Mouse (Mus musculus) retina, postnatal 7 days (tissue): ENCODE measurements around the gene Ube3a.
A peak's percentile ranks its signal among the peaks of the same experiment; 100 is the strongest.

Source experiments
- DNase-seq: peaks from one replicate; pipeline ENCODE4 v3.0.0-alpha.2; 2012; ENCODE audit warnings: low read depth, low spot score

The Ube3a gene

GRCm38 (mm10) chr7:59228045-59228865 lies at the start of gene Ube3a:
Ube3a (plus strand) TSS chr7:59228750.
- peak; percentile 97 for DNase-seq

GRCm38 (mm10) chr7:59192831-59193230 lies 35.7 kb upstream of the Ube3a start:
- DNase-seq = no peak

DNA sequence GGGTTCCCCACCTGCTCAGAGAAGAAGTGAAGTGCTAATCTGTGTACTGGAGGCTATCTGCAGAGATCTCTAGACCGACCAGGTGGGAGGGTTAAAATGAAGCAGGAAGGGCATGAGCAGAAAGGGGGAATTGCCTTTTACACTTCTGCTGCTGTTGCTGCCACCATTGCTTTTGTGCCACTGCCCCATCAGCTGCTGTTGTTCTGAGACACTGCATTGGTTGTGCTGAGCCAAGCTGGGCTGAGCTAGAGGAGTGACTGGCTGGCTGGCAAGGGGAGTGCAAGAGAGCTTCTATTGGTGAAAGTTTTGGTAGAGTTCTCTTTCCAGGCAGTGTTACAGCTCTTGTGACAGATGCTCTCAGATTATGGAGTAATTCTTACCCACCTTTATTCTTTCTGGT lies 13.6 kb upstream of the Ube3a start:
- no peak for DNase-seq

DNA sequence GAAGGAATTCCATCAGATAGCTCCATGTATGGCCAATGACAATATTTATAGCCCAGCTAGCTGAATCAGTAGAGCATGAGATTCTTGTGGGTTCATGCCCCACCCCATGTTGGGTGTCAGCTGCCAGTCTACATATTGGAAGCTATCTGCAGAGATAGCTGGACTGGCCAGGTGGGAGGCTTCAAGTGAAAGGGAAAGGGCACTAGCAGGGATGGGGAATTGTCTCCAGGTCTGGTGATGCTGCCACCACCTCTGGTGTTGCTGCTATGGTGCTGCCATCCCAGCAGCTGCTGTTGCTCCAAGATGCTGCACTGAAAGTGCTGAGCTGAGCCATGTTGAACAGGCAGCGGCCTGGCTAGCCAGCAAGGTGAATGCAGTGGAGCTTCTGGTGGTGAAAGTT lies 7.3 kb upstream of the Ube3a start:
- no peak for DNase-seq

- no peak for DNase-seq
Measured at GRCm38 (mm10) chr7:59228866-59229182, 274 bp downstream of the Ube3a start.

DNA sequence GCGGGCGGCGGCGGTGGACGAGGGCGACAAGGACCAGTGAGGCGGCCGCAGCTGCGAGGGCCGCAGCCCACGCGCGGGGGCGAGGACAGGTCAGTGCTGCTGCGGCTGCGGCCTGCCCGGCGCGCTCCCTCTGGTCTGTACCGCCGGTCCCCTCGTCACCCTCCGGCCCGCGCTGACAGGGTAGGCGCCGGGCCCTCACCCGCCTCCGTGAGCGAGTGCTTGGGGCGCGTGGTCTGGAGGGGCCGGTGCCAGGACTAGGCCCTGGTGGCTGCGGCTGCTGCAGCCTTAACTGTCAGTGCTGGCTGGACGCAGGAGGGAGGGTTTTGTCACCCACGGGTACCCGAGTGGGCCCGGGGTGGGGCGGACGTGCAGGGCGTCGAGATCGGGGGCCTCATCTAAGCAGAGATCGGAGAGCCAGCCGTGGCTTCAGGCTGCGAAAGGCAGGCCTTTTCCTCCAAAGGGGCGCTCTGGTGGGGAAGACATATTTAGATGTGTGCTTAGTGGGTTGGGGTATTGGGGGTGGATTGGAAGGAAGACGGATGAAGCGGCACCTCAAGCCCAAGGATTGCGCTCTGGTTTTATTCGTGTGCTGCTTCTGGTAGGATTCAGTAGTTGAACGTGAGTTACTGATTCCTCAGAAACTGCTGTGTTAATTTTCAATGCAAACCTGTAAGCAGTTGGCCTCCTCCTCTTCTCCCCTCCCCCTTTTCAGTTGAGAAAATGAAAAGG lies 797 bp downstream of the Ube3a start:
- DNase-seq = peak; percentile 31

GRCm38 (mm10) chr7:59230304-59230703 lies 1.8 kb downstream of the Ube3a start:
- DNase-seq = no peak

DNA sequence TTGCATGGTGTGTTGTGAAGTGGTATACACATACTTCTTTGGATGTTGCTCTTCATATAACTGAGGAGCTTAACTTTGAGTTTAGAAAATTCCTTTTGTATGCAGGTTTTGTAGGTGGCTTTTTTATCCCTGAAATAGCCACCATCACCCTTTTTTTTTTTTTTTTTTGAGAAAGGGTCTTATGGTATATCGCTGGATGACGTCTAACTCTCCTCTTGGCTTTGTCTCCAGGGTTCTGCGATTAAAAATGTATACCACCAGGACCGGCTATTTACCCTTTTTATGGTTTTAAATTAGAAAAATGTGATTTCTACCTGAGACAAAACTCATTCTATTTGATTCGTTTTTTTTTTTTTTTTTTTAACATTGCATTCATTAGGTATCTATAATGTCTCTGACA lies 2.2 kb downstream of the Ube3a start:
- DNase-seq = no peak

- no peak for DNase-seq
Measured at GRCm38 (mm10) chr7:59231960-59232359, 3.4 kb downstream of the Ube3a start.

GRCm38 (mm10) chr7:59234773-59235401 lies 6.3 kb downstream of the Ube3a start:
- no peak for DNase-seq

GRCm38 (mm10) chr7:59243257-59243656 lies 14.7 kb downstream of the Ube3a start:
- DNase-seq = no peak

DNA sequence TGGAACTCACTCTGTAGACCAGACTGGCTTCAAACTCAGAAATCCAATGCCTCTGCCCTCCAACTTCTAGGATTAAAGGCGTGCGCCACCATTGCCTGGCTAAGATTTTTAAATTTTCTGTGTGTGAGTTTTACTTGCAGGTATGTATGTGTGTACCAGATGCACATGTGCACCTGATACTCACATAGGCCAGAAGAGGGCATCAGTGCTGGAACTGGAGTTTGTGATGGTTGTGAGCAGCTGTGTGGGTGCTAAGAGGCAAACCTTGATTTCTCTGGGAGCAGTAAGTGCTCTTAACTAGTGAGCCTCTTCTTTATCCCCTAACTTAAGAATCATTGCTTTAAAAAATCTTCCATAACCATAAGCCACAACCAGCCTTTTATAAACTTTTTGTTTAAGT lies 17.0 kb downstream of the Ube3a start:
- no peak for DNase-seq

DNA sequence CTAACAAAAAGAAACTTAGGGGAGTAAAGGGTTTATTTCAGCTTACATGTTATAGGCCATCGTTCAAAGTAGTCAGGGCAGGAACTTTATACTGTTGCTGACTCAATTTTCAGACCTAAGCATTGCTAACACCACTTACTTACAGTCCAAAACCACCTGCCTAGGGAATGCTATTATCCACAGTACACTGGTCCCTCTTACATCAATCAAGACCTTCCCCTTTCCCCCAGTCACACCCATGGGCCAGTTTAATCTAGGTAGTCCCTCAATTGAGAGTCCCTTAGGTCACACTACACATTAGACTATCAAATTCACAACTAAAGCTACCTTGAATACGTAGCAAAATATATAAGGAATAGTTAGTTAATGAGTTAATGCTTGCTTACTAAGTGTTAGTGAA lies 24.8 kb downstream of the Ube3a start:
- no peak for DNase-seq

- DNase-seq = no peak
Measured at GRCm38 (mm10) chr7:59265538-59265937, 37.0 kb downstream of the Ube3a start.

DNA sequence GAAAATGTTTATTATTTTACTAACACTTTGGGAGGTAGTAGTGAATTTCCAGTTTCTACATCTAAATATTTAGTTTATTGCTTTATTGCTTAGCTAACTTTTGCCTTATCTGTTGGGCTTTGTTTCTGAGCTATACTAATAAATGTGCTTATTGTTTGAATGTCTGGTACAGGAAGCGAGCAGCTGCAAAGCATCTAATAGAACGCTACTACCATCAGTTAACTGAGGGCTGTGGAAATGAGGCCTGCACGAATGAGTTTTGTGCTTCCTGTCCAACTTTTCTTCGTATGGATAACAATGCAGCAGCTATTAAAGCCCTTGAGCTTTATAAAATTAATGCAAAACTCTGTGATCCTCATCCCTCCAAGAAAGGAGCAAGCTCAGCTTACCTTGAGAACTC lies 43.2 kb downstream of the Ube3a start:
- no peak for DNase-seq

- DNase-seq = no peak
Measured at GRCm38 (mm10) chr7:59312576-59312975, 84.0 kb downstream of the Ube3a start.

DNA sequence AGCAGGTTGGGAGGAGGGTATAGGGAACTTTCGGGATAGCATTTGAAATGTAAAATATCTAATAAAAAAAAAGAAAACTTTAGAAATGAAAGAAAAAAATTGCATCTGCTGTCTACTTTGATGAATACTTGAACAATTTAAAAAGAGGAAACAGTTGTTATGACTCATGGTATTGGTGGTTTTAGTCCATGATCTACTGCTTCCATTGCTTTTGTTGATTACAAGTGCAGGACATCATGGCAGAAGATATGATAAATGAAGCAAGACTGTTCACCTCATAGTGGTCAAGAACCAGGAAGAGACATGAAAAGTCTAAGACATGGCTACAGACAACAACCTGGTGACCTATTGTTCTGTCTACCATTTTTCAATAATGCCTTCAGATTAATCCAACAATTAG lies 94.2 kb downstream of the Ube3a start:
- no peak for DNase-seq
